ENCODE assay signal across 8 mouse cellular contexts in the genomic region with DNA sequence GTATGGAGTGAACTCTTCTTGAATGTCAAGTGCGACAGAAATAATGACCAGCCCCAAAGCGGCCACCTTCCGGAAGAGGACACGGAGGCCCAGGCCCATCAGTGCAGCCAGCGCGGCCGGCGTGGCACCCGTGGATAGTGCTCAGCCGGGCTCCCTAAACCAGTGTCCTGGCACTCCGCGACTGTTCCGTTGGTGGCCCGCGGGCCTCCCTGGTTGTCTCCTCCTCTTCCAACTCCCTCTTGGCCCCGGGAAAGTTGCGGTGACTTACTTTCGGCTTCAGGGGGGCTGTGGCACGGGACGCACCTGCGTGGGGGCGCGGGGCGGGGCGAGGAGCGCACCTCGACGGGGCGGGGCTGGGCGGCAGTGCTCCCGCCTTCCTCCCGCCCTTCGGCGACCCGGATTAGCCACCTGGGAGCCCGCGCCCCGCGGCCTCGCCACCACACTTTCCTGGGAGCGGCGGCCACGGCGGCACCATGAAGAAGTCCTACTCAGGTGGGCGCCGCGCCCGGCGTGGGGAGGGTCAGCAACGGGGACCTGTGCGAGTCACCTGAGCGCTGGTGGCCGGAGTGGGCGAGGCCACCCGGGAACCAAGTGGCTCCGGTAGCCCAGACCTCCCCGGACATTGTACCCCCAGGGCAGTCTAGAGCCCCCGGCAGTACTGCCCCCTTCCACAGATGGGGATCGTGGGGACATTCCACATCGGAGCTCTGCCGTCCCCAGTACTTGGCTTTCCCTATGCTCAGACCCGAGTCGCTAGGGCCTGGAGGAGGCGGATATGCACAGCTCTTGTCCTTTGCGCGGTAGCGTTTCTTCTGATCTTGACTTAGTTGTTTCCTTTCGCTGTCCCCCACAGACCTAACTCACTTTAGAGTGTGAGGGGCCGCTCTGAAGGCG. TPM values are rescaled to one million over a fixed set of nuclear protein-coding genes. Genes with fewer than 3 reads are reported as not detected.
DNase-seq lines count a peak whose midpoint lies in the region; ATAC-seq and TF ChIP-seq lines count a peak whose summit lies in the region.

A gene (plus strand): TSS at position 380 of the 894 bp plus-strand sequence.

- TF ChIP-seq CTCF in left cerebral cortex, adult 2 months (IDR thresholded peaks at IDR 0.05) = no peak
- no peak for TF ChIP-seq CTCF in lung, postnatal 0 days (IDR thresholded peaks at IDR 0.05)

- no peaks in the 10 kb centered on the region for H3K36me3 ChIP-seq in erythroblast, embryonic 14.5 days (ENCODE audit: control insufficient read depth)
- no peaks in the 10 kb centered on the region for H3K36me3 ChIP-seq in lung, postnatal 0 days (ENCODE audit: insufficient read depth, low read length)

- H3K27ac ChIP-seq in left cerebral cortex, adult 2 months = no peak within 1 kb of the TSS
- peak within 1 kb of the TSS; percentile 26; the same call in 1 of the 2 replicates for H3K27ac ChIP-seq in lung, postnatal 0 days (ENCODE audit: low read length)

- peak; percentile 75 for ATAC-seq in lung, postnatal 0 days

- no peaks in the 10 kb centered on the region for H3K4me1 ChIP-seq in erythroblast, embryonic 14.5 days (ENCODE audit: control insufficient read depth)
- H3K4me1 ChIP-seq in lung, postnatal 0 days (ENCODE audit: insufficient read depth, low read depth, low read length) = peaks cover 4% of the 10 kb centered on the region; the same call in 1 of the 2 replicates

- H3K4me2 ChIP-seq in lung, postnatal 0 days (replicated peaks; ENCODE audit: low read depth, low read length) = peak within 1 kb of the TSS; percentile 82

- H3K9me3 ChIP-seq in erythroblast, embryonic 14.5 days (ENCODE audit: control insufficient read depth, low read length) = no peaks in the 10 kb centered on the region
- H3K9me3 ChIP-seq in lung, postnatal 0 days (ENCODE audit: low read length) = no peaks in the 10 kb centered on the region

- no peak for TF ChIP-seq EP300 in lung, postnatal 0 days (IDR thresholded peaks at IDR 0.05)

- DNase-seq in left cerebral cortex, adult 2 months (ENCODE audit: extremely low spot score in 1 of 2, low spot score in 2 of 2) = no peak
- DNase-seq in left cerebral cortex, adult 9 months (ENCODE audit: low spot score in 2 of 2) = no peak
- no peak for DNase-seq in heart, postnatal 36 days
- no peak for DNase-seq in large intestine, adult 2 months (ENCODE audit: low read depth, low spot score)
- DNase-seq in lung, postnatal 0 days (ENCODE audit: low spot score) = peak; percentile 58
- peak; percentile 40 for DNase-seq in retina, embryonic 14.5 days (ENCODE audit: low spot score)
- no peak for DNase-seq in adipocyte (ENCODE audit: low spot score)

- peaks cover 29% of the 10 kb centered on the region for H3K27me3 ChIP-seq in erythroblast, embryonic 14.5 days (ENCODE audit: control insufficient read depth)
- H3K27me3 ChIP-seq in lung, postnatal 0 days (replicated peaks; ENCODE audit: insufficient read depth, low read length) = 0 out of 2 replicates have a peak, but pooled peaks cover 6% of the 10 kb centered on the region

- intact Hi-C loops in left cerebral cortex, adult 2 months (cut with DNase I) = no loop called here
- intact Hi-C loops in heart, postnatal 36 days (cut with DNase I) = no loop called here

- peak within 1 kb of the TSS; percentile 1; the same call in 1 of the 2 replicates for H3K4me3 ChIP-seq in left cerebral cortex, adult 2 months
- H3K4me3 ChIP-seq in erythroblast, embryonic 14.5 days (replicated peaks) = peak within 1 kb of the TSS; percentile 50
- peak within 1 kb of the TSS; percentile 48 for H3K4me3 ChIP-seq in lung, postnatal 0 days (ENCODE audit: low read depth, low read length)

- 2% methylated on average over 70 of the region's 70 CpGs for WGBS in large intestine, adult 2 months
- 2% methylated on average over 46 of the region's 70 CpGs for WGBS in lung, postnatal 0 days

- H3K9ac ChIP-seq in lung, postnatal 0 days (replicated peaks; ENCODE audit: low read depth) = peak within 1 kb of the TSS; percentile 19; the same call in 1 of the 2 replicates

RNA-seq across cellular contexts. Expression of the gene that starts here (rescaled TPM):
- total RNA-seq in left cerebral cortex, adult 2 months (2021) = 10 to 100 TPM; 77.4 to 77.8 TPM
- 0.37 and 0.49 TPM in 2 replicates for polyA plus RNA-seq in erythroblast, embryonic 14.5 days (2012)
- total RNA-seq in heart, postnatal 36 days (2021) = 10 to 100 TPM; 28.6 to 37.1 TPM
- polyA plus RNA-seq in large intestine, adult 2 months (2012; rRNA removed) = 37.3 and 37.9 TPM in 2 replicates
- polyA plus RNA-seq in lung, postnatal 0 days (2015; fragmentation: Nextera tagmentation; extraction: Ambion mirVana) = 52.5 and 56.1 TPM in 2 replicates

Comparison
In these comparisons a context has a peak if more than half of its experiments do, and no peak if none do; other contexts are left out.
1. RNA of the gene that starts here (polyA plus RNA-seq): 52.5 to 56.1 TPM in lung, postnatal 0 days and 37.3 to 37.9 TPM in large intestine, adult 2 months; 0.37 to 0.49 TPM in erythroblast, embryonic 14.5 days; every median in the first group is over 10 times any median in the second.
2. DNase-seq: peak in lung, postnatal 0 days (single experiment) and retina, embryonic 14.5 days (single experiment); none in left cerebral cortex, adult 2 months (0 of 2), left cerebral cortex, adult 9 months (0 of 2), heart, postnatal 36 days (0 of 2), large intestine, adult 2 months (single experiment) and adipocyte (single experiment).
3. Peak in every context shown above with its lines, with median percentiles within 50 percentile points of each other: H3K4me3 ChIP-seq.